Mouse (Mus musculus) liver, adult 2 months (tissue): ENCODE results near the gene Ccdc163.

Experiments
- CTCF ChIP-seq: fragments of 200-500 bp; IDR thresholded peaks from 2 replicates; pipeline ENCODE4 v1.5.1; 2011; ENCODE audit warnings: low read depth, low read length, control low read depth
- POLR2A ChIP-seq: fragments of 200-500 bp; IDR thresholded peaks from 2 replicates; pipeline ENCODE4 v1.6.1; 2011; ENCODE audit warnings: low read length, control low read depth; ENCODE audit not compliant: insufficient read depth; ENCODE audit errors: extremely low read depth

- no peak for TF ChIP-seq POLR2A
- no peak for TF ChIP-seq CTCF
Measured at GRCm38 (mm10) chr4:116668145-116668544, 40.2 kb upstream of the Ccdc163 start.
